Comparison of ENCODE assay signal across 27 mouse cellular contexts in genomic region chr9:44376141-44376540, GRCm38 (mm10).
"Had no signal": no experiment of that assay in that cellular context is flagged by ENCODE, and none has a peak within 500 bp of the region (broad histone marks: within the 10 kb centered on the region; RNA-seq: fewer than 3 reads in every experiment).

No protein-coding gene starts in this region.

- H3K4me2 ChIP-seq: heart, embryonic 11.5 days; heart, embryonic 13.5 days; heart, embryonic 15.5 days; hindbrain, embryonic 13.5 days; hindbrain, embryonic 15.5 days; kidney, embryonic 15.5 days; limb, embryonic 13.5 days; limb, embryonic 15.5 days; liver, embryonic 11.5 days; liver, embryonic 13.5 days; liver, embryonic 15.5 days had no signal

- DNase-seq: gastrocnemius, postnatal 10 days; gastrocnemius, postnatal 25 days; heart, adult 11 months; heart, adult 2 months; heart, postnatal 14 days; heart, postnatal 36 days; kidney, adult 11 months; kidney, adult 2 months; kidney, adult 9 months; kidney, postnatal 14 days; kidney, postnatal 36 days; layer of hippocampus, adult 9-11 months; layer of hippocampus, postnatal 36 days; left cerebral cortex, postnatal 4 days; liver, embryonic 13.5 days had no signal

- H3K9ac ChIP-seq: heart, embryonic 13.5 days; heart, embryonic 15.5 days; hindbrain, embryonic 13.5 days; hindbrain, embryonic 15.5 days; kidney, embryonic 15.5 days; limb, embryonic 13.5 days; limb, embryonic 15.5 days; liver, embryonic 13.5 days; liver, embryonic 15.5 days had no signal

- H3K27me3 ChIP-seq: heart, embryonic 13.5 days; heart, embryonic 15.5 days; hindbrain, embryonic 13.5 days; hindbrain, embryonic 15.5 days; kidney, embryonic 15.5 days; limb, embryonic 13.5 days; limb, embryonic 15.5 days; liver, embryonic 13.5 days; liver, embryonic 15.5 days had no signal

- H3K27ac ChIP-seq: heart, adult 2 months; heart, embryonic 13.5 days; heart, embryonic 15.5 days; hindbrain, embryonic 13.5 days; hindbrain, embryonic 15.5 days; hindbrain, postnatal 0 days; kidney, embryonic 15.5 days; kidney, postnatal 0 days; limb, embryonic 13.5 days; limb, embryonic 15.5 days; liver, embryonic 13.5 days; liver, embryonic 15.5 days had no signal

- H3K4me3 ChIP-seq: heart, adult 2 months; heart, embryonic 13.5 days; heart, embryonic 15.5 days; hindbrain, embryonic 13.5 days; hindbrain, embryonic 15.5 days; kidney, embryonic 15.5 days; limb, embryonic 13.5 days; limb, embryonic 15.5 days; liver, embryonic 13.5 days; liver, embryonic 15.5 days had no signal

- H3K9me3 ChIP-seq: heart, embryonic 13.5 days; heart, embryonic 15.5 days; hindbrain, embryonic 13.5 days; hindbrain, embryonic 15.5 days; kidney, embryonic 15.5 days; limb, embryonic 13.5 days; limb, embryonic 15.5 days; liver, embryonic 13.5 days; liver, embryonic 15.5 days had no signal
